Mouse (Mus musculus): ENCODE measurements around the gene Ehd1.

The Ehd1 gene

GRCm38 (mm10) chr19:6333761-6334595, 57.5 kb downstream of the Ehd1 start:
- DNase-seq (ENCODE audit: low spot score) = no peak

- peak; percentile 91 for DNase-seq (ENCODE audit: low spot score)
Observed at GRCm38 (mm10) chr19:6334673-6335457, 58.3 kb downstream of the Ehd1 start, which contains the start of gene Men1. TSS of gene Men1 (plus strand) at chr19:6334979.

- no peak for DNase-seq (ENCODE audit: low spot score)
Observed at GRCm38 (mm10) chr19:6335458-6335827, 58.9 kb downstream of the Ehd1 start.

GRCm38 (mm10) chr19:6336920-6337319, 60.4 kb downstream of the Ehd1 start:
- DNase-seq (ENCODE audit: low spot score) = no peak

- no peak for DNase-seq (ENCODE audit: low spot score)
Observed at GRCm38 (mm10) chr19:6338171-6338570, 61.6 kb downstream of the Ehd1 start.

- DNase-seq (ENCODE audit: low spot score) = no peak
Observed at GRCm38 (mm10) chr19:6338716-6339115, 62.2 kb downstream of the Ehd1 start.

GRCm38 (mm10) chr19:6339191-6339590, 62.7 kb downstream of the Ehd1 start:
- no peak for DNase-seq (ENCODE audit: low spot score)

GRCm38 (mm10) chr19:6339890-6340504, 63.5 kb downstream of the Ehd1 start:
- no peak for DNase-seq (ENCODE audit: low spot score)

GRCm38 (mm10) chr19:6340524-6341452, 64.3 kb downstream of the Ehd1 start, which contains the start of gene Map4k2:
TSS of gene Map4k2 (plus strand) at chr19:6341135.
- DNase-seq (ENCODE audit: low spot score) = peak; percentile 78

GRCm38 (mm10) chr19:6341453-6342077, 65.0 kb downstream of the Ehd1 start:
- no peak for DNase-seq (ENCODE audit: low spot score)

- DNase-seq (ENCODE audit: low spot score) = no peak
Observed at GRCm38 (mm10) chr19:6342276-6342933, 65.9 kb downstream of the Ehd1 start.

GRCm38 (mm10) chr19:6343066-6343925, 66.8 kb downstream of the Ehd1 start:
- no peak for DNase-seq (ENCODE audit: low spot score)

GRCm38 (mm10) chr19:6343996-6344395, 67.5 kb downstream of the Ehd1 start:
- DNase-seq (ENCODE audit: low spot score) = no peak

- DNase-seq (ENCODE audit: low spot score) = no peak
Observed at GRCm38 (mm10) chr19:6346023-6346422, 69.5 kb downstream of the Ehd1 start.

GRCm38 (mm10) chr19:6346661-6347060, 70.1 kb downstream of the Ehd1 start:
- DNase-seq (ENCODE audit: low spot score) = no peak

GRCm38 (mm10) chr19:6347615-6348014, 71.1 kb downstream of the Ehd1 start:
- DNase-seq (ENCODE audit: low spot score) = no peak

GRCm38 (mm10) chr19:6348717-6349116, 72.2 kb downstream of the Ehd1 start:
- no peak for DNase-seq (ENCODE audit: low spot score)

GRCm38 (mm10) chr19:6349215-6349983, 72.9 kb downstream of the Ehd1 start:
- no peak for DNase-seq (ENCODE audit: low spot score)

Data from c-Kit-positive CD71-positive TER-119-positive erythroid progenitor cells, embryonic 14.5 days (primary cell).